Mouse (Mus musculus) spleen, adult 12 weeks (tissue): Measurements from ENCODE around the gene Tldc2.

ENCODE experiments used
- DNase-seq: peaks from one replicate; pipeline ENCODE4 v3.0.0; 2022; ENCODE audit warnings: low spot score

The Tldc2 gene

DNA sequence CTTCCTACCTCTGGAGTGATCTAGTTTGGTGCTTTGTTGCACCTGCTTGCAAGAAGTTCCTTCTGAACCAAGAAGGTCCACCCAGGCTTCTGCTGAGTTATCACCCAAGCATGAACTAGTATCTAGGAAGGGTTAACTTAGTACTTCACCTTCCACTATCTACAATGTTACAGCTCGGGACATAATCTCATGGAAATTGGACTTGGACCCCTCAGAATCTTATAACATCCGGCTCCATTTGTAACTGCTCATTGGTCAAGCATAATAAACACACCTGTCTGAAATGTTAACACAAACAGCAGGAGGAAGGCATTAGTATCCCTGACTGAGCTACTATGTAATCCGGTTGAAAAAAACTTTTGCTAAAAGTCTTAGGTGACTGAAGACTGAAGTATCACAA lies 40.5 kb downstream of the Tldc2 start:
- DNase-seq: no peak

GRCm38 (mm10) chr2:157128072-157128471 lies 41.2 kb downstream of the Tldc2 start:
- no peak for DNase-seq

GRCm38 (mm10) chr2:157129096-157129495 lies 42.2 kb downstream of the Tldc2 start:
- no peak for DNase-seq

DNA sequence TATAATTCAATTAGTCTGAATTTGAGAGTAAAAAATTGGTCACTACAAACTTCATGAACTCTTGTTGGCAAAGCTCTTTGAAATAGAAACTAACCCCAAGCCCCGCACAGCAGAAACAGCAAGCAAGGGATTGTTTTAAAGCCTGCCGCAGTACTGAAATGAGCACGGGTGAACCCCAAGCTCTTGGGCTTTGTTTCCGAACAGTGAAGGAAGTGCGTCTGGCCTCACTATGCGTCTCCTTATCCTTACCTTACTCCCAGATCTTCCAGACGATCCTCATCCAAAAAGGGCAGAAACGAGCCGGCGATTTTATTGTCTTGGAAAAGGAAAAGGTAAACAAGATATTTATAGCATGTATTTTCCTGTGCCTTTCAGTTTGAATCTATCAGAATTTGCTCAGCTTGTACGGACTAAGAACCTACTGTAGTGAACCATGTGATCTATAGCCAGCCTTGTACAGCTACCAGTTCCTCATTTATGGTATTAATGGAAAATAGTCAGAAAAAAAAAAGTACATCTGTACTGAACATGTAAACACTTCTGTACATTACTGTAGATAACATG lies 42.8 kb downstream of the Tldc2 start:
- no peak for DNase-seq

- peak; percentile 19 for DNase-seq
These were observed 44.1 kb downstream of the Tldc2 start for GRCm38 (mm10) chr2:157130813-157131514.

- DNase-seq: no peak
These were observed 45.2 kb downstream of the Tldc2 start for GRCm38 (mm10) chr2:157132086-157132485.

GRCm38 (mm10) chr2:157132686-157133540 lies 46.1 kb downstream of the Tldc2 start:
- DNase-seq: no peak

DNA sequence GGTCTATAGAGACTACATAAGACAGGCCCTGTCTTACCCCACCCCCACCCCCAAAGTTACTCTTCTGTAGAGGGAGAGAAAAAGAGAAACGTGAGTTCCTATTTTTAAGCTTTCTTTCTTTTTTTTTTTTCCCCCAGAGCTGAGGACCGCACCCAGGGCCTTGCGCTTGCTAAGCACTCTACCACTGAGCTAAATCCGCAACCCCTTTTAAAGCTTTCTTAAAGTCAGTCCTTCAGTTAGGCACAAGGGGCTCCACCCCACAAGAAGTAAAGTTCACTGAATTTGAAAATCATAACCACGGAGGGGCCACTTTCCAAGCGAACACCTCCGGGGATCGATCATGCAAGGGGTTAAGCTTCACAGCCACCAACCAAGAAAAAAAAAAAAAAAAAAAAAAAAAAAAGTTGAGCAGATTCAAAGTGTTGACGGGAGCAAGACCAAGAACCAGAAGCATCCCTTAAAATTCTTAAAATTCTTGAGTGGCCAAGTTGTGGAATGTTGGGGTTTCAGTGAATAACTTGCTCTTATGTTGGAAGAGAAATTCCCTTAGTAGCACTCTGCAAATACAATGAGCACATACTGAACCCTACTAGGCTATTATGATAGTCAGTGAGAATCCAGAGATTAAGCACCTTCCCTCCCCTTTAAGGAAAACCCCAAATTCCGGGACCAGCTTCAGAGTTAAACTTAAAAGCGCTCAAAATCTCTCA lies 47.1 kb downstream of the Tldc2 start:
- DNase-seq: peak; percentile 25

DNA sequence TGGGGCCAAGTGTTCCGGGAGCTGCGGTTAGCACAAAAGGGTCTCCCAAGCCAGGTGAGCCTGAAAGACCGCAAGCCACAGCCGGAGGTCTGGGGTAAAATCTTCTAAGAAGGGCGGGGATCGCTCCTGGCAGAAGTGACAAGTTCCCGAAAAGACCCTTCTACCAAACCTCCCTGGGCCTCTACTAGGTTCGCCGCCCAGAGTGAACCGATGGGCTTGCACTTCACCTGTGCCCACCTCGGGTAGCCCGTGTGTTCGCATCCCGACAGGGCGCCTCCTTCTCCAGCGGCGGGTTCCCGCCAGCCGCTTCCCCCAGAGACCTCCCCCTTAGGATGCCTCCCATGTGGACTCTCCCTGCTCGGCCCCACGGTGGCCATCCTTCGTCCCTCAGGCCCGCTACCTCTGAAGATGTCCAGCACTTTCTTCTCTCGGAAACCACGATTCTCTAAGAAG lies 47.6 kb downstream of the Tldc2 start:
- DNase-seq: no peak

DNA sequence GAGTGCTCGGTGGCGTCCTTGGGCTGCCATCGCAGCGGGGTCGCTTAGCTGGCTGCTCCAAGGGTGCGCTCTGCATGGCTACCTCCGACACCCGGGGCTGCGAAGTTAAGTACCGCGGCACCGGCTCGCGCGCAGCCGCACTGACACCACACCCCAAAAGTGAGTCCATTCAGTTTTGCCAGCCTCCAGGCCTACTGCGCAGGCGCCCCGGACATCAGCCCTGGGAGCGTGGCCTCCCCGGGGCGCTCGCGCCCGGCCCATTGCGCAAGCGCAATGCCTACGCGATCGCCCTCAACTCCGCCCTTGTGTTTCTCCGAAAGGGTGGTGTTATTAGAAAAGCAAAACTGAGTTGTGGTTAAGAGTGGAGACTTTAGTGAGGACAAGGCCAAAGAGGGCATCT lies 48.2 kb downstream of the Tldc2 start, which contains the start of gene Samhd1:
TSS of gene Samhd1 (minus strand) at position 252 of the 400 bp plus-strand sequence.
- peak; percentile 94 for DNase-seq

GRCm38 (mm10) chr2:157135529-157136120 lies 48.8 kb downstream of the Tldc2 start:
- DNase-seq: no peak

GRCm38 (mm10) chr2:157136176-157136575 lies 49.3 kb downstream of the Tldc2 start:
- DNase-seq: no peak

- DNase-seq: no peak
These were observed 49.8 kb downstream of the Tldc2 start for GRCm38 (mm10) chr2:157136646-157137045.

- DNase-seq: peak; percentile 15
These were observed 51.3 kb downstream of the Tldc2 start for GRCm38 (mm10) chr2:157137959-157138731.

DNA sequence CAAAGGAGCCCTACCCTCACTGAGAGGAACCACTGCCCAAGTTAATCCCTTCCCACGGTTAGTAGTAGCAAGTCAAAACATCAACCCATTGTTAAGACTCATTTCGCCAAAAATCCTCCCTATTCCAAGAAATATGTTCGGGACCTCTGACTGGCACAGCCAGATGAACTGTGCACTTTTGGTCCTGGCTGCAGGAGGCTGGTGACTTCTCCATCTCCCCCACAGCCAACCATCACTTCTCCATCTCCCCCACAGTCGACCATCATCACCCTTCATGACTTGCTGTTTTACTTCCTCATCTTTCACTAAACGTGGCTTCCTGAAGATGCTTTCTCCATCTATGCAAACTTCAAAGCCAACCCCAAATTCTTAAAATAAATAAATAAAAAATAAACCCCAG lies 52.0 kb downstream of the Tldc2 start:
- DNase-seq: no peak

DNA sequence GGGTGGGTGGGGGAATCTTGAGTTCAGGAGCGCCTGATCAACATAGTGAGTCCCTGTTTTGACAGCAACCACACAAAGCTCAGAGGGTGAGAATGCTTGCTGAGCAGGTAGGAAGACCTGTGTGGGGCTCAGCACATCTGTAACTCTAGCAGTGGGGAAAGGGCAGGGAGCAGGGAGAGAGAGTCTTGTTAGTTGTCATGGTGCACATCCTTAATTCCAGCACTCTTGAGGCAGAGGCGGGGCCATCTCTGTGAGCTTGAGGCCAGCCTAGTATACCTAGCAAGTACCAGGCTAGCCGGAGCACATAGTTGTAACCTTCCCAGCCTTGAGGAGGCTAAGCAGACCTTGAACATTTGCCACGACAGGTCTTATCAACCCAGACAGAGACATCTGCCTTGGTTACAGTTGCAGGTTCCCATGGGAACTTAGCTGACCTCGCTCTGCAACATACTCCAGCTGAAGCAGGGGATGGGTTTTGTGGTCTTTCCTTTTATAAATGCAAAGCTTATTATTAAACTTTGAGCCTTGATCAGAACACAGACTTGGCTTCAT lies 52.5 kb downstream of the Tldc2 start:
- DNase-seq: no peak

DNA sequence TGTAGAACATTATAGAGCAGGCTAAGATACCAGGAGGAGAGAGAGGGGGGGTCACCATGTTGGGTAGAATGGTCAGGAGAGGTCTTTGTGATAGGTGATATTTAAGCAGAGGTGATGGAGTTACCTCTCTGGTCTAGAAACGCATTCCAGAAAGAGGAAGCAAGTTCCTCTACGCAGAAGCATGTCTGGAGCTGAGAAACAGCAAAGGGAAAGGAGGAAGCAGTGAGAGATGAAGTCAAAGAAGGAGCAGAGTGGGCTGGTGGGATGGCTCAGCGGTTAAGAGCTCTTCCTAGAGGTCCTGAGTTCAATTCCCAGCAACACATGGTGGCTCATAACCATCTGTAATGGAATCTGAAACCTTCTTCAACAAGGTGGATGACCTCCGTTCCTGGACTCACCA lies 55.1 kb downstream of the Tldc2 start:
- no peak for DNase-seq

DNA sequence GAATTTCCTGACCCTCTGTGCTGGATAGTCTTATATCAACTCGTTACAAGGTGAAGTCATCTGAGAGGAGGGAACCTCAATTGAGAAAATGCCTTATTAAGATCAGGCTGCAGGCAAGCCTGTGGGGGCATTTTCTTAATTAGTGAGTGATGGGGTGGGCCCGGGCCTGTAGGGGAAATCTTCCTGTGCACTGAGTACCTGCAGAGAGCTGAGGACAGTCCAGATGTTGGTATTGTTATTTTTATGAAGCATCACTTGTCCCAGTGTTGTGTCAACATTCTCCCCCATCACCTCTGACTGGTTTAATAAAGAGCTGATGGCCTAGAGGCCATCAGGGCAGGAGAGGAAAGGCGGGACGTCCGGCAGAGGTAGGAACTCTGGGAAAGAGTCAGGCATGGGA lies 57.3 kb downstream of the Tldc2 start:
- DNase-seq: no peak

DNA sequence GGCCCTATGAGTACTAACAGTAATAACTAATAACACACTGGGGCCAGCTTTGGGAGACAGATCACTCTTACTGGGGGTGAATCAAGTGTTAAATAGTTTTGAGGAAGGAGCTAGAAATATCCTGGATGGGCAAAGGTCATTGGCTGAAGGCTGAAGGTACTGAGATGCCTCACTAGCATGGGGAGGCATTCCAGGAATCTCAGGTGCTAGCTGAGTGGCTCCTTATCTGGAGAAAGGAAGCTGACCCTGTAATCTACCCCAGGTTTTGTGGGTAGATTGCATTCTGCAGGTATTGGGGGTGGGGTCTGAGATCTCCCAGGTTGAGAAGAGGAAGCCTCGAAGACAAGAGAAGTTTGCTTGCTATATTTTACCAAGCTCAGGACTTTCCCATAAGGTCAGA lies 58.3 kb downstream of the Tldc2 start:
- no peak for DNase-seq
